Mouse (Mus musculus) midbrain, postnatal 0 days (tissue): ENCODE results near the gene Gapdh. TPM values are rescaled to one million over a fixed set of nuclear protein-coding genes. Genes with fewer than 3 reads are reported as not detected.
A peak's percentile ranks its signal among the peaks of the same experiment; 100 is the strongest.

ENCODE experiments used
- ATAC-seq: fragments of 200-750 bp; cut with Nextera tagmentation; 2 replicates; pipeline ENCODE4 v1.8.0; 2017; ENCODE audit warnings: moderate number of reproducible peaks, mild to moderate bottlenecking, moderate TSS enrichment, moderate library complexity; ENCODE audit not compliant: low FRiP score
- DNase-seq: peaks from one replicate; pipeline ENCODE4 v3.0.0-alpha.2; 2015; ENCODE audit warnings: low spot score
- H3K27ac ChIP-seq: fragments of 300-500 bp; sonication (generic); 2 replicates; pipeline ENCODE4 v1.5.1; 2014; ENCODE audit warnings: low read depth, mild to moderate bottlenecking, low read length, mixed read lengths
- H3K27me3 ChIP-seq: fragments of 300-500 bp; sonication (generic); 2 replicates; pipeline ENCODE4 v1.6.1; 2014; ENCODE audit warnings: low read length, control low read depth, mixed read lengths; ENCODE audit not compliant: insufficient read depth
- H3K36me3 ChIP-seq: fragments of 300-500 bp; sonication (generic); 2 replicates; pipeline ENCODE4 v1.6.1; 2014; ENCODE audit warnings: low read length, control low read depth, mixed read lengths; ENCODE audit not compliant: insufficient read depth
- H3K4me1 ChIP-seq: fragments of 300-500 bp; sonication (generic); 2 replicates; pipeline ENCODE4 v1.6.1; 2014; ENCODE audit warnings: mild to moderate bottlenecking, control low read depth, antibody characterized with exemption, low read length, mixed read lengths; ENCODE audit not compliant: insufficient read depth
- H3K4me2 ChIP-seq: fragments of 300-500 bp; sonication (generic); 2 replicates; pipeline ENCODE4 v1.6.1; 2014; ENCODE audit warnings: low read depth, mild to moderate bottlenecking, low read length, mixed read lengths; ENCODE audit not compliant: poor library complexity, severe bottlenecking
- H3K4me3 ChIP-seq: fragments of 300-500 bp; sonication (generic); 2 replicates; pipeline ENCODE4 v1.5.1; 2014; ENCODE audit warnings: low read depth, mild to moderate bottlenecking, low read length, moderate library complexity
- H3K9ac ChIP-seq: fragments of 300-500 bp; sonication (generic); replicated peaks from 2 replicates; pipeline ENCODE4 v1.6.1; 2014; ENCODE audit warnings: mild to moderate bottlenecking, low read length, moderate library complexity, mixed read lengths; ENCODE audit not compliant: poor library complexity, severe bottlenecking
- H3K9me3 ChIP-seq: fragments of 300-500 bp; sonication (generic); 2 replicates; pipeline ENCODE4 v1.6.1; 2016; ENCODE audit warnings: low read length, control low read depth
- CTCF ChIP-seq: IDR thresholded peaks from 2 replicates; pipeline ENCODE4 v1.5.1; 2016; ENCODE audit warnings: antibody characterized with exemption, mild to moderate bottlenecking
- WGBS: fragments of 180-500 bp; shearing (Covaris S2); extraction: QIAGEN DNeasy Blood & Tissue Kit; methylation state at CpG from one replicate; pipeline ENCODE4 v1.1.7; 2014; 5-methylcytosine and 5-hydroxymethylcytosine counted together
- polyA plus RNA-seq: library from polyadenylated mRNA; unstranded; fragments of >200 nt; fragmentation: Nextera tagmentation; extraction: Ambion mirVana; gene quantifications from 2 replicates; pipeline ENCODE4 v1.2.1, GENCODE M21; 2015
- total RNA-seq: library from RNA; depleted of rRNA; stranded (reverse); fragments of >200 nt; gene quantifications from 2 replicates; pipeline ENCODE4 v1.2.3, GENCODE M21; 2014

Gene Gapdh
- total and polyA plus RNA-seq, 2 experiments from 2014 or later, result 1,705 to 3,049 TPM

DNA sequence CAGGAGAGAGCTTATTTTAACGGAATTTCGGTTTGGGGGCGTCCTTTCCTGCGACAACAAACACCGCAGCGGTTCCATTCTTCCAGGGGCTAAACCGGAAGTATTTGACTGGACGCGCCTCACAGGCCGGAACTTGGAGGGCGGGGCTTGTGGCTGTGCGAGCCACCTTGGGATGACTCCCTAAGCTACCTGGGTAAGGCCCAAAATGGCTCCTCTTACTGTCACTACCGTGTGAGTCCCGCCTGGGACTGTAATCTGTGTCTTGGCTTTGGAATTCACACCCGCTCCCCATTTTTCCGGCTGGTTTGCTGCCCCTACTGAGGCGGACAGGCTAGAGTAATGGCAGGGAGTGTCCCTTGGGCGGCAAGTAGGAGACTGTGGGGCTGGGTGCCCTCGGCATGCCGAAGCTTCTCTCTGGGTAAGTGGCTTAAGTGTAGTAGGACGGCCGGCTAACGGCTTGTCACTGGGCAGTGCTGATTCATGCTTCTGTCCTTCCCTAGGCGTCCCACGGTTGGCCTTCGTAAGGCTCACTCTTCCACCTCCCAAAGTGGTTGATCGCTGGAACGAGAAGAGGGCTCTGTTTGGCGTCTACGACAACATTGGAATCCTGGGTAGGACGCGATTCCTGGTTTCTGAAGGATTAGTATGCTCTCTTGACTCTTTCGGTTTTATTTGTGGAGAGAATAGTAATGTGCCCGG is 25.9 kb upstream of the Gapdh start:
- DNase-seq (peak; percentile 98), ATAC-seq (peak; percentile 94)
- Histone ChIP-seq H3K4me3 (peak overlapping the region; percentile 54), H3K27me3 (no peaks in the 10 kb centered on the region), H3K36me3 (peaks cover 15% of the 10 kb centered on the region), H3K9ac (peak overlapping the region; percentile 66), H3K4me1 (no peaks in the 10 kb centered on the region), H3K27ac (peak overlapping the region; percentile 98), H3K9me3 (no peaks in the 10 kb centered on the region), H3K4me2 (peak overlapping the region; percentile 64)
- WGBS, result under 1% methylated on average over 34 of the region's 34 CpGs
- TF ChIP-seq CTCF, result no peak

DNA sequence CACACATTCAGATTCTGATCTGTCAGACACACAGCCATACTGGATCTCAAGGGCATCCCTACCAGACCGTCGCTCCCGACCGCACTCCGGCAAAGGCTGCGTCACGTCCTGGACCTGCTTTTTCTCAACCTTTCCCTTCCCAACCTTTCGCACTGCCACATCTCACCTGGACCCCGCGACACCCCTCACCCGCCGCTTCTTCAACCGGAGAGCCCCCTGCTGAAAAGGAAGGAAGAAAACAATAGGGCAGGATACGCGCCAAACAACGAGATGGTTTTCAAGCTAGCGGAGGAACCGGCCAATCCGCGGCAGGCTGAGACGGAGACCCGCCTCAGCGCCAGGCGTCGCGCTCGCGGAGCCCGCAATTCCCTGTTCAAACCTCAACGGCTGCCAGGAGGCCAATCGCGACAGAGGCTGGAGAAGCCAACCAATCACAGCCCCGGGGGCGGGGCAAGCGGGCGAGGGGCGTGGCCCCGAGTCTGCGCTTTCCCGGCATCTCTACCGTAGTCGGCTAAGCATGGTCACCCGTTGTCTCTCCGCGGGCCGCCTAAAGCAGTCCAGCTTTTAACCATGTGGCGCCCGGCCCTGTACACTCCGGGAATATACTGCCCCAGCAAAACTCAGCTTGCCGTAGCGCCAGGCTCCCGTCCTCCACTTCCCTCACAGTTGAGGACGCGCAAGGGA is 25.2 kb upstream of the Gapdh start, which contains the start of the genes Ncapd2 and Mrpl51:
Gene Ncapd2 (minus strand): TSS at position 370 of the 684 bp plus-strand sequence.
Gene Mrpl51 (plus strand): TSS at position 470 of the 684 bp plus-strand sequence.
- Histone ChIP-seq H3K27ac (peak within 1 kb of the TSS; percentile 98), H3K9ac (peak within 1 kb of the TSS; percentile 66), H3K4me2 (peak within 1 kb of the TSS; percentile 64), H3K4me3 (peak within 1 kb of the TSS; percentile 54), H3K9me3 (no peaks in the 10 kb centered on the region), H3K36me3 (peaks cover 22% of the 10 kb centered on the region), H3K27me3 (no peaks in the 10 kb centered on the region), H3K4me1 (no peaks in the 10 kb centered on the region)
- TF ChIP-seq CTCF, result peak; percentile 52
- ATAC-seq, result peak; percentile 98
- WGBS, result under 1% methylated on average over 50 of the region's 54 CpGs
- peak; percentile 99 for DNase-seq

DNA sequence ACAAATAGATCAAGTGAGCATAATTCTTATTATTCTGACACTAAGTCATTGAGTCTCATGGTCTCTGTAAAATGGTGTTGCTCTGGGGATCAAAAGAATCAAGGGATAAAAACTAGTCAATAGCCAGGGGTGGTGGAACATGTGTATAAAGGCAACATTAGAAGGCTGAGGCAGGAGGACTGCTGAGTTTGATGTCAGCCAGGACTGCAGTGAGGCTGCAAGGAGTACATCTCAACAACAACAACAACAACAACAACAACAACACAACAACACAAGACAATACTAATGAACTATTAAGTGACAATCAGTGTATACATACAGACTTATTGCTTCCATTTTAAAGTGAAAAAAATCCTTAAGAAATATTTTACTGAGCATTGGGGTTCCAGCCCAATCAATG is 24.5 kb upstream of the Gapdh start:
- H3K4me3 ChIP-seq, result peak overlapping the region; percentile 54
- no peak for TF ChIP-seq CTCF
- H3K27ac ChIP-seq, result 0 out of 2 replicates have a peak overlapping the region, but pooled peaks have one; percentile 98
- H3K36me3 ChIP-seq, result peaks cover 29% of the 10 kb centered on the region
- H3K27me3 ChIP-seq, result no peaks in the 10 kb centered on the region
- peak overlapping the region; percentile 62 for H3K9ac ChIP-seq
- DNase-seq (no peak), ATAC-seq (no peak)
- H3K4me2 ChIP-seq, result peak overlapping the region; percentile 64
- H3K4me1 ChIP-seq, result no peaks in the 10 kb centered on the region
- H3K9me3 ChIP-seq, result no peaks in the 10 kb centered on the region

DNA sequence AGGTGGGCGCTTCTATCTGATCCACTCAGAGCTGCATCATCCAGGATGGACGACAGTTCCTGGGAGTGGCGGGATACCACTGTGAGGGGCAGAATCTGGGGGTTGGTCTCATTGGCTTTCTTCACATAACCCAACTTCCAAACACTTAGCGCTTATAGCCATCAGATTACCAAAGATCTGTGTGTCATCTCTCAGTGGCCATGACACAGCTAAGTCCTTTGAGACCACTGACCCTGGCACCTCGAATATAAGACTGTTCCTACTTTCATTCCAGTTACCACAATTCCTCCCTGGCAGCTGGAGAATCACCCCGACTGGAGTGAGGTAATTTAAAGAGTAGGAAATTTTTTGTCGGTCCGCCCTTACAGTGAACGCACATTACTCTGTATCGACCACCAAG is 19.9 kb upstream of the Gapdh start:
- Histone ChIP-seq H3K9me3 (no peaks in the 10 kb centered on the region), H3K36me3 (peaks cover 50% of the 10 kb centered on the region), H3K4me1 (no peaks in the 10 kb centered on the region), H3K9ac (no peak overlapping the region), H3K27me3 (no peaks in the 10 kb centered on the region), H3K27ac (no peak overlapping the region), H3K4me3 (no peak overlapping the region), H3K4me2 (no peak overlapping the region)
- TF ChIP-seq CTCF, result no peak
- WGBS, result 95% methylated on average over 10 of the region's 10 CpGs
- ATAC-seq (no peak), DNase-seq (no peak)

DNA sequence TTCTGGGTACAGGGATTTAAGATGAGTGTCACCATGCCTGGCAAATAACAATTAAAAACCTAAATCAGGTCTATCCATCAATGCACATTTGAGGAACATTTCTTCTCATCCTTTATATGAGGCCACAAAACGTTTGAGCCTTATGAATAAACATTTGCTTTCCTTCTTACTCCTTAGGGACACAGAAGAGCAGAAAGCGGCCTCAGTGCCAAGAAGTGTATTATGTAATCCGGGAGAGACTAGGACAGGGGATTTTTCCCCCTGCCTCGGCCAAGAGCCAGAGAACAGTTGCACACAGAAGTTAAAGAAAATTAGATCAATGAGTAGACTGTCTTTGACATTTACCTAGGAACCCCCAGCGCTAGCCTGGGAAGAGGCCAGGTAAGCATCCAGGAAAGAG is 15.9 kb upstream of the Gapdh start:
- 64% methylated on average over 5 of the region's 5 CpGs for WGBS
- no peak overlapping the region for H3K9ac ChIP-seq

DNA sequence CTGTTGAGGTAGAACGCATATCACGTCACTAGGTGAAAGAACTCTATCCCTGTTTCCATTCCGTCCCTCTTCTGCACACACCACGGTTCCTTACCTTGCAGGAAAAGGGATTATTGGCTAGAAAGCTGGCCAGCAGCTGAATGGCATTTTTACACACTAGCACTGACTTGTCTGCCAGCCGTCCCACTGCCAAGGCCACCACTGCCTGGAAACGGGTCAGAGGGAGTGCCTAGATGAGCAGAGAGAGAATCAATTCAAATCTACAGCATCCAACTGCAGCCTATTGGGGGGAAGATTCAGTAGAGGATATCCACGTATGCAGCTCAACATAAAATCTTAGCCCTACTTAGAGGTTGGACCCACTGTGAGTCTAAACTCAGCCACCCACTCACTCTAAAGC is 13.3 kb upstream of the Gapdh start:
- ATAC-seq (no peak), DNase-seq (no peak)
- WGBS, result 90% methylated on average over 7 of the region's 7 CpGs
- no peak overlapping the region for H3K4me2 ChIP-seq
- H3K27me3 ChIP-seq, result no peaks in the 10 kb centered on the region
- H3K27ac ChIP-seq, result no peak overlapping the region
- no peaks in the 10 kb centered on the region for H3K4me1 ChIP-seq
- H3K4me3 ChIP-seq, result no peak overlapping the region
- TF ChIP-seq CTCF, result no peak
- peaks cover 58% of the 10 kb centered on the region for H3K36me3 ChIP-seq
- H3K9ac ChIP-seq, result no peak overlapping the region
- H3K9me3 ChIP-seq, result no peaks in the 10 kb centered on the region

More for the DNA sequence above, 15.9 kb upstream of the Gapdh start:
- Histone ChIP-seq H3K4me1 (no peaks in the 10 kb centered on the region), H3K4me3 (no peak overlapping the region), H3K9me3 (no peaks in the 10 kb centered on the region), H3K36me3 (peaks cover 62% of the 10 kb centered on the region), H3K27me3 (no peaks in the 10 kb centered on the region), H3K27ac (no peak overlapping the region), H3K4me2 (no peak overlapping the region)
- TF ChIP-seq CTCF, result no peak
- ATAC-seq (no peak), DNase-seq (no peak)
